Mouse (Mus musculus) stomach, postnatal 0 days (tissue): ENCODE data around the gene Dpep2nb.

ENCODE experiments used
- CTCF ChIP-seq: IDR thresholded peaks from 2 replicates; pipeline ENCODE4 v1.5.1; 2016; ENCODE audit warnings: antibody characterized with exemption, low read depth, mild to moderate bottlenecking, moderate library complexity
- EP300 ChIP-seq: optimal IDR thresholded peaks from 2 replicates; pipeline ENCODE3; 2016; ENCODE audit warnings: antibody characterized with exemption

- TF ChIP-seq CTCF (no peak), EP300 (no peak)
These were observed 12.5 kb downstream of the Dpep2nb start for GRCm38 (mm10) chr8:105993226-105993625.
